Mouse (Mus musculus) lung, postnatal 4 days (tissue): ENCODE data around the gene Toporsl.

ENCODE experiments used
- DNase-seq, 2 experiments: peaks; one replicate each; pipeline ENCODE4 v3.0.0; 2021

The Toporsl gene

DNA sequence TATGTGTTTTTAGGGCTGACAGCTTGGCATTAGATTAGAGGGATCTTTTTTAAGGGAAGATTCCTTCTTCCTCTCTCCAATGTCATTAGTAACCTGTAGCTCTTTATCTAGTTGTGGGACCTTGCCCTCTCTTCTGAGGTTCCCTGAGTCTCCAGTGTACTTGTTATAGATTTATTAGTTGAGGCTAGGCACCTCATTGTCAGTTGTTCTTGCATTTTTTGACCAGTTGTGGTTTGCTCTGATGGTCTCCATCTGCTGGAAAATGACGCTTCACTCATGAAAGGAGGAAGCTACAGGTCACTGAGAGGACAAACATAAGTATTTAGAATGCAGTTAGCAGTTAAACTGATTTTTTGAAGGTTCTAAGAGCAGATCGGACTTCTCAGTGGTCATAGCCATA, at the start of gene Toporsl:
Gene Toporsl (plus strand): TSS at position 348 of the 400 bp plus-strand sequence.
- no peak for DNase-seq

DNA sequence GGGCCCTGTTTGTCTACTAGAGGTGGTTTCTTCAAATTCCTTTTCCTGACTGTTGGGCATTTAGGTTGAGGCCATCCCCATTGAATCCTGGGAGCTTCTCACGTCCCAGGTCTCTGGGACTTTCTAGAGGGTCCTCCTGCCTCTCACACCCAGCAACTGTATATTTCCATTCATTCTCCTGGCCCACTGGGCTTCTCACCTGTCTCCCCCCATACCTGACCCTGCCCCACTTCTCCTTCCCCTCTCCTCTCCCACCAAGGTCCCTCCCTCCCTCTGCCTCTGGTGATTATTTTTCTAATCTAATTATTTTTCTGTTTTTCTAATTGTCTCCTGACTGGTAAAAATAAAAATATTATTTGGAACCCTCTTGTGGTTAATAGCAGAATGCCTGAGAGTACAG, 38.4 kb upstream of the Toporsl start:
- no peak for DNase-seq

DNA sequence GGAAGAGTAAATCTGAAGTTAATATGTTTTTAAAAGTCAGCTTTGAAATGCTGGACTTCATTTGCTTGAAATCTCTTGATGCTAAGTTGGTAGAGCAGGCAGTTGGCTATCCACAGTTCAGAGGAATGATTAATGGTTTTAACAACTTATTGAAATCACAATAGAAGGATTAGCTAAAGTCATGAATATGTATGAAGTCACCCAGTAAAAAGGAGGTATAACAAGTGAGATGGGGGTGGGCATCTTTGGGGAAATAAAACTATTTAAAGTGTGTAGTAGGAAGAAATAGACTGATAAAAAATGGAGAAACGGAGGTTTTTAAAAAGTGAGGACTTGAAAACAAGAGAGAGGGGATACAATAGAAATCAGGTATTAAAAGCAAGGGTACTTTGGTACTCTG, 38.0 kb upstream of the Toporsl start:
- DNase-seq = no peak

DNA sequence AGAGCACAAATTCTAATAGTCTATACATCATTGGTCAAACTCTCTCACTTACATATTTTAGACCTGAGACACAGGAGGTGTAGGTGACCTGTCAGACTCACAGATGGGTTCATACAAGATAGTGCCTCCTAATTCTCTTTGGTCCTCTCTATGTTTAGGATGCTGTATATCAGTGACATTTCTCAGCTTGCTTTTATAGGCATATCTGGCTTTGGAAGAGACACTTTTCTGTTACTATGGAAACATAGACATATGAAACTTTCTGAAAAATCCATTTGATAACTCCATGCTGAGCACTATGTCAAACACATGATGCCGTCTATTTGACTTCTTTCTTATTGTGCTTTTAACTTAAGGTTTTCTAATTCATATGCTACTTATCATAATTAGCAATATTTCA, 32.2 kb upstream of the Toporsl start:
- no peak for DNase-seq

DNA sequence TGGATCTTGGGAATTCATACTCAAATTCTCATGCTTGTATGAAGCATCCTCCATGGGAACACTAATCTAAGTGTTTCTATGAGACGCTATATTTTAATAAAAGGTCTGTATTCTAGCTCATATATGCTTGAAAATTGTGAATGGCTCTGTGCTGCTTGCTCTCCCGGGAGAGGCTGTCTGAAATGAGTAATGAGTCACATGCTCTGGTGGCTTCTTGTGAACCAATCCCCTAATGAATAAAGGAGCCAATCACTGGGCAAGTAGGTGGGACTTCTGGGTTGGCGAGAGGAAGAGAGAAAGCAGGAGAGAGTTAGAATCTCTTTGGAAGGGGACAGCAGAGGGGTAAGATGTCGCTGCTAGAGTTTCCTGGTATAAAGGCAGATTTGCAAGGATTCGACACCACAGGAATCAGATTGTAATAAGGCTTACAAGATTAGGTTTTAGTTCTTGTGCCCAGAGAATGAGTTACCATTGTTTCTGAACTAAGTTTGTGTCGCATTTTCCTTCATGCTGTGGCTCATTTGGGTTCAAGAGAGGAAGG, 9.8 kb upstream of the Toporsl start:
- no peak for DNase-seq

DNA sequence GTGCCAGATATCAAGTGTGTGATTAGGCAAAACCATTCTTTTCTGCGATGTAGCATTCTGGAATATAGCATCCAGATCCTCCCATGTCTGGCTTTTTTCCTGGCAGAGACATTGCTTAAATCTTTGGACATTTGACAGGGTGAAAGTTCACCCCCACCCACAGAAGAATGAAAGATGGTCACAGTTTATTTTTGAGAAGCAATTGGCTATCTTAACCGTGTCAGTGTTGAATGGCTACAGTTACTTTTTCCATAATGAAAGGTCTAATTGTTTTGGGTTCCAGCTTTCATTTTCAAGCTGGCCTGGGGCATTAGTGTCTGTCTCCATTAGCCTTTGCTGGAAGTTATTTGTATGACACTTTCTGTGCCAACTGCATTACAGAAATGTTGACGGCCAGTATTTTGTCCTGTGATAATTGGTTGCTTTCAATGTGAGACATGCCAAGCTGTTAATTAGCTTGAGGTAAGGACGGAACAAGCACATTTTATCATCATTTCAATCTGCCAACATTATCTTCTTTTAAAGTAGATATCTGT, 2.2 kb upstream of the Toporsl start:
- DNase-seq = no peak

DNA sequence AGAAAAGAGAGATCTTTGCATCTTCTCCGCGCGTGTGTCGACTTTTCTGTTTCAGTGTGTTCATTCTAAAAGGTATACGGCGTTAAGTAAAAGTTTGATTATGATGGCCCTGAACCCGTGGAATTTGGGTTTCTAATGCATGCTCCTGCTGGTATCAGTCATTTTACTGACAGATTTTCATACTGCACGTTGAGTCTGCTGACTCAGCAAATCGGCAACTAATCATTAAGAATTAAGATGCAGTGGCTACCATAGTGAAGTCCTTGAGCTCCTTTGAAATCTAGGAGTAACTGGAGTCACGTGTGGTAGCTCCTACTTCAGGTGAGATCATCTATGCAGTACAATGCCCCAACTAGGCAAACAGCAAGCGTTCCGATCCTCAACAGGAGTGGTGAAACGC, 1.4 kb upstream of the Toporsl start:
- DNase-seq = no peak

DNA sequence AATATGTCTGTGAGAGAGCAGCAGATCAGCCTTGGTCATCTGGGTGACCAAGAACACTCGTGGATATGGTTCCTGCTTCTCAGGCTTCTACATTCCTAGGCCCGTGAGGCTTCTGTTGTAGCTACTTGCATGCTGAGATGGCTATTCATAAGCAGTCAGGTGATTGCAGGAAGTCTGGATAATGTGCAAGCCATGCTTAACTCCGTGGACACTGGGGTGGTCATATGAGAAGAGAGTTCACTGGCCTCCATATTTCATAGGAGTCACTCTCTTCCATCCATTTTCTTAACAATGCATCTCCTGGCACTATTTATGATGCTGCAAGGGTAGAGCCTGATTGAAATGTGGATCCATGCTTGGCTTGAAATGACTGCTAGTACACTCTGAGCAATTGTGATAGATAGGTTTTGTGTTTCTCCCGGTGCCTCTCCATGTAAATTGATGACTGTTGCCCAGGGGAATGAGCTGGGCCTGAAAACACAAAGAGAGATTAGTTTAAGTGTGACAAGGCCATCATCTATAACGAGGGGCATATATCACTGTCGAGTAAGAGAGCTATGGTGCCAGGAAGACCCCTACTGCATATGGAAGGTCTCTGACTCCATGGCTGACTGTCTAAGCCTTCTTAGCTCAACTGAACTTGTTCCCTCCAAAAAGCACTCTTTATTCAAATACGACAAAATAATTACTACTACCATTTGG, 2.3 kb downstream of the Toporsl start:
- DNase-seq = no peak

DNA sequence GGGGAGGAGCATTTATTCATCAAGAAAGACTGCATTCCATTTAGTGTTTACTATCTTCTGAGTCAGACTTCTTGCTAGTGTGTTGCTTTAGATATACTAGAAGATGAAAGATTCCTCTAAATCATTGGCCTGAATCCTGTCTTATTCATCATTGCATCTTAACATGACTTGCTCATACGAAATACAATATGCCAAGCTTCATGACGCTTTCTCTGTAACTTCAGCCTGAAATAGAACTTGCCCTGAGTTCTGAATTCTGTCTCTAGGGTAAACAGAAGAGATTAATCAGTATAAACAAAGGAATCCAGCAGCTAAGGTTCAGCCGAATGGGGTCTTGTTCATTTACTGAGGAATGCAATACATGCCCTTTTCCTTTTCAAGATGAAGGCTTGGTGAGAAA, 10.8 kb downstream of the Toporsl start:
- DNase-seq = no peak

DNA sequence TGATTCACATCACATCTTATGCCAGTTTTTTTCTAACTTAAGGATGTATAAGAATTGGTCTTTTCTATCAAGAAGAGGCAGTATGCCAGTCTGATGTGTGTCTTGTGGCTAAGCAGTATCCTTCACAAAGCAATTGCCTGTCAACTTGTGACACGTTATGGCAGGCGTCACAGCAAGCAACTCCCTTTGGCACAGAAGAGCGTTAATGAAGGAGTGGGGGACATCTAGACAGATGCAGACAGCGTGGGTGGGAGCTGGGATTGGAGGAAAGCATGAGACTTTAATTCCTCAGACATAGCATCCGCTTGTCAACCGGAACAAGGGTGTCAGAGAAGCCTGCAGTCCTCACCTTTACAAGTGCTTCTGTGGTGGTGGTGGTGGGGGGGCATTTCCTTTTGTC, 38.9 kb downstream of the Toporsl start:
- no peak for DNase-seq

DNA sequence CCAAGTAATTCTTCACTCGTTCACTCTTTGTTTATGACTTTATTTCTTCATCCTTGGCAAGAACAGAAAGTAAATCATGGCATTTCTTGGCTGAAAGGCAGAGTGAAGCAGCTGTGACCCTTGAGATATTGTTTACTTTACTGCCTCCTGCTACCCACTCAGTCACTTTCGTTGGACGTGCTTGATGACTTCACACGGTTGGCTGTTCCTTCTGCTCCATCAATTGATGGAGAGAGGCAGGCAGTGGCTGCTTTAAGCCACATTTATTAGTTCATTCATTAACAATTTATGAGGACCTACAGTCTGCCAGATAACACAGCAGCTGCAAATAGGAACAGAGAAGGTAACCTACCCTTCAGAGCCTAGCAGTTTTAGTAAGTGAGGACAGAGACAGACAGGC, 51.7 kb downstream of the Toporsl start:
- no peak for DNase-seq

DNA sequence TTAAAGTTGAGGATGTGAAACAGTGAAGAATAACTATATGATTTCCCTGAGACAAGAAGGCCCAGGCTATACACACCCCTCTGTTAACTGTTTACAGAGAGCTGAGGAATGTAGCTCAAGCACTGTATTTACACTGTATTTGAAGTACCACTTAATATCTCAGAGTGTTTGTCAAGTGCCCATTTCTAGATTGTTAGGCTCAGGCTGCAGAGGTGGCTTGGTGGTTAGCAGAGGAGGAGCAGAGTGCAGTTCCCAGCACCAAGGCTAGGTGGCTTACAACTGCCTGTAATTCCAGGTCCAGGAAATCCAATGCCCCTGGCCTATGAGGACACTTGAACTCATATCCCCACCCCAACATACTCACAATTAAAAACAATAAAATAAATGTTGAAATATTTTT, 63.6 kb downstream of the Toporsl start:
- DNase-seq = peak; percentile 11 to 42

DNA sequence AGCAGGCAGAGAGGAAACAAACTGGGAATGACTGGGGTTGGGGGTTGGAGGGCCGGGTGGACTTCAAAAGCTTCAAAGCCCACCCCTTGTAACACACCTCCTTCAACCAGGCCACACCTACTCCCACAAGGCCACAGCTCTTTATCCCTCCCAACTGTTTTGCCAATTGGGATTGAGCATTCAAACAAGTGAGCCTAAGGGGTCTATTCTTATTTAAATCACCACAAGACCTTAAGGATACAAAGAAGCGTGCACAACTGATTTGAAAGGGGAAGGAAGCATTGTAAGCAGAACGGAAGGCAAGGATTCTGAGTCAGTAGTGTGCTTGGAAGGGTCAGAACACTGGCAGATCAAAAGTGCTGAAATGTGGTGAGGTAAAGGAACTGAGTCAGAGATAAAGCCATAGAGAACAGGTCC, 64.6 kb downstream of the Toporsl start:
- no peak for DNase-seq

DNA sequence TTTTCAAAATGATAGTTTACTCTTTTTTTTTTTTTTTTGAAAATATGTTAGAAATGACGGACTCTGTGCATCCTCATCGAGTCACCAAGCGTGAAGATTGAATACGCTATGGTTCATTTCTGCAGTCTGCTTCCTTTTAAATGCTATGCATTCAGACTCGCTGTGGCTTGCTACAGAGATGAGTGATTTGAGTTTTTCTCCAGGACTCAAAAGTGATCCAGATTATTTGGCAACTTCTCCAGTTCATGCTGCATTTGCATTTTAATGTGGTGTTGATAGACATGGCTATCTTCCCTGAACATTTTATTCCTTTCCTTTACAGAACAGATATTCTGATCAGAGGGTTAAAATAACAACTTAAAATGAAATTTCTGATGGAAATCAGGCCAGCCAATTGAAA, 65.2 kb downstream of the Toporsl start:
- DNase-seq = no peak
